Mouse (Mus musculus) gastrocnemius, postnatal 36 days (tissue): ENCODE results near the gene Nlrx1. TPM values are rescaled to one million over a fixed set of nuclear protein-coding genes. Genes with fewer than 3 reads are reported as not detected.
A peak's percentile ranks its signal among the peaks of the same experiment; 100 is the strongest.

Source experiments
- DNase-seq, 2 experiments: peaks; one replicate each; pipeline ENCODE4 v3.0.0; 2022
- intact Hi-C: fragments of 180-260 bp; cut with DNase I; formaldehyde crosslinking; loops from one replicate; pipeline ENCODE4 v1.15.1; 2025
- total RNA-seq, 2 experiments: library from RNA; stranded (reverse); gene quantifications; 2 replicates each; pipeline ENCODE4 v1.2.3; 2021

Gene Nlrx1
- total RNA-seq, 2 experiments from 2014 or later, result 22.4 to 22.6 TPM

- intact Hi-C loops, result loop anchor here (10.0 kb wide), 2 partner anchors 105 to 255 kb away; partner anchors contain the start of gene Mcam
- peak in 1 of 2 experiments; percentile 30 for DNase-seq
Measured at GRCm38 (mm10) chr9:44239447-44239846, 29.0 kb downstream of the Nlrx1 start.

GRCm38 (mm10) chr9:44238501-44239190, 29.8 kb downstream of the Nlrx1 start:
- intact Hi-C loops, result loop anchor here (10.0 kb wide), 2 partner anchors 104 to 254 kb away; partner anchors contain the start of gene Mcam
- no peak for DNase-seq

- DNase-seq, result no peak
- intact Hi-C loops, result loop anchor here (10.0 kb wide), 2 partner anchors 102 to 252 kb away; partner anchors contain the start of gene Mcam
Measured at GRCm38 (mm10) chr9:44237128-44237527, 31.3 kb downstream of the Nlrx1 start.

GRCm38 (mm10) chr9:44236601-44237000, 31.8 kb downstream of the Nlrx1 start:
- intact Hi-C loops, result loop anchor here (10.0 kb wide), 2 partner anchors 102 to 252 kb away; partner anchors contain the start of gene Mcam
- no peak for DNase-seq

GRCm38 (mm10) chr9:44234479-44235427, 33.6 kb downstream of the Nlrx1 start:
- intact Hi-C loops, result loop anchor here (10.0 kb wide), 2 partner anchors 100 to 250 kb away; partner anchors contain the start of gene Mcam
- DNase-seq, result peak in 1 of 2 experiments; percentile 25

- DNase-seq, result peak; percentile 96 to 98
- intact Hi-C loops, result loop anchor here (10.0 kb wide), 2 partner anchors 99 to 249 kb away; partner anchors contain the start of gene Mcam
Measured at GRCm38 (mm10) chr9:44233802-44234478, 34.5 kb downstream of the Nlrx1 start, which contains the start of gene Cbl. Gene Cbl, minus strand, starts transcription at chr9:44234049.

GRCm38 (mm10) chr9:44233021-44233801, 35.2 kb downstream of the Nlrx1 start:
- intact Hi-C loops, result loop anchor here (10.0 kb wide), 2 partner anchors 98 to 248 kb away; partner anchors contain the start of gene Mcam
- no peak for DNase-seq

GRCm38 (mm10) chr9:44231609-44232008, 36.8 kb downstream of the Nlrx1 start:
- no peak for DNase-seq

GRCm38 (mm10) chr9:44225993-44226392, 42.4 kb downstream of the Nlrx1 start:
- intact Hi-C loops, result no loop called here
- DNase-seq, result no peak

More at GRCm38 (mm10) chr9:44231609-44232008, 36.8 kb downstream of the Nlrx1 start:
- intact Hi-C loops, result loop anchor here (10.0 kb wide), 2 partner anchors 97 to 247 kb away; partner anchors contain the start of gene Mcam

- DNase-seq, result no peak
- intact Hi-C loops, result no loop called here
Measured at GRCm38 (mm10) chr9:44213538-44213937, 54.9 kb downstream of the Nlrx1 start.

GRCm38 (mm10) chr9:44212406-44212805, 56.0 kb downstream of the Nlrx1 start:
- intact Hi-C loops, result no loop called here
- DNase-seq, result no peak

- DNase-seq, result no peak
- intact Hi-C loops, result no loop called here
Measured at GRCm38 (mm10) chr9:44209416-44209815, 59.0 kb downstream of the Nlrx1 start.

- intact Hi-C loops, result no loop called here
- no peak for DNase-seq
Measured at GRCm38 (mm10) chr9:44207840-44208239, 60.6 kb downstream of the Nlrx1 start.

Other genes starting within 250 kb of the Nlrx1 start
- 10 to 100 TPM; 13.2 to 18.7 TPM for gene Thy1, start 225.2 kb downstream of the Nlrx1 start, total RNA-seq
- gene Usp2, start 201.6 kb downstream of the Nlrx1 start, total RNA-seq, result 100 to 1,000 TPM; 236 to 254 TPM
- not detected for gene Mfrp, start 166.9 kb downstream of the Nlrx1 start, total RNA-seq
- 1 to 10 TPM; 6.7 to 9.6 TPM for gene C1qtnf5, start 161.4 kb downstream of the Nlrx1 start, total RNA-seq
- gene Gm49380, start 155.1 kb downstream of the Nlrx1 start, total RNA-seq, result 1 to 10 TPM in 1 of 2 experiments, under 1 TPM in 1; 0.57 to 1.3 TPM
- gene Rnf26, start 155.1 kb downstream of the Nlrx1 start, total RNA-seq, result 1 to 10 TPM; 2.1 to 3.6 TPM
- gene Mcam, start 134.1 kb downstream of the Nlrx1 start, total RNA-seq, result 10 to 100 TPM; 24.2 to 31.2 TPM
- gene Cbl, start 34.5 kb downstream of the Nlrx1 start, total RNA-seq, result 10 to 100 TPM in 1 of 2 experiments, 1 to 10 TPM in 1; 7.8 to 10.4 TPM
- not detected for gene Ccdc153, start 27.9 kb downstream of the Nlrx1 start, total RNA-seq
- gene Pdzd3, start 17.1 kb downstream of the Nlrx1 start, total RNA-seq, result 1 to 10 TPM in 1 of 2 experiments, under 1 TPM in 1; 0.44 to 1.4 TPM
- under 1 TPM; 0.48 to 0.74 TPM for gene Abcg4, start 20.0 kb upstream of the Nlrx1 start, total RNA-seq
- gene Hinfp, start 37.1 kb upstream of the Nlrx1 start, total RNA-seq, result 1 to 10 TPM; 4.9 to 6.0 TPM
- gene C2cd2l, start 51.7 kb upstream of the Nlrx1 start, total RNA-seq, result 10 to 100 TPM; 12.8 to 14.2 TPM
- gene Dpagt1, start 57.4 kb upstream of the Nlrx1 start, total RNA-seq, result 10 to 100 TPM; 11.9 to 12.7 TPM
- 10 to 100 TPM in 1 of 2 experiments, 1 to 10 TPM in 1; 10.0 to 12.9 TPM for gene H2afx, start 66.1 kb upstream of the Nlrx1 start, total RNA-seq
- 10 to 100 TPM; 19.7 to 21.2 TPM for gene Hmbs, start 75.6 kb upstream of the Nlrx1 start, total RNA-seq
- 10 to 100 TPM; 15.4 to 16.2 TPM for gene Vps11, start 93.1 kb upstream of the Nlrx1 start, total RNA-seq
- gene Hyou1, start 110.9 kb upstream of the Nlrx1 start, total RNA-seq, result 10 to 100 TPM; 25.0 to 26.0 TPM
- 100 to 1,000 TPM; 149 to 161 TPM for gene Slc37a4, start 128.3 kb upstream of the Nlrx1 start, total RNA-seq
- 100 to 1,000 TPM; 584 to 735 TPM for gene Rps25, start 138.5 kb upstream of the Nlrx1 start, total RNA-seq
- 10 to 100 TPM; 13.2 to 16.1 TPM for gene Trappc4, start 139.0 kb upstream of the Nlrx1 start, total RNA-seq
- gene Ccdc84, start 150.0 kb upstream of the Nlrx1 start, total RNA-seq, result 1 to 10 TPM; 5.0 to 5.3 TPM
- gene Foxr1, start 172.5 kb upstream of the Nlrx1 start, total RNA-seq, result not detected
- not detected for gene Upk2, start 186.4 kb upstream of the Nlrx1 start, total RNA-seq
- gene Bcl9l, start 214.2 kb upstream of the Nlrx1 start, total RNA-seq, result 10 to 100 TPM; 25.7 to 42.5 TPM